8 mouse cellular contexts compared by ENCODE assay signal in genomic region chr9:86449581-86449980, GRCm38 (mm10). TPM values are rescaled to one million over a fixed set of nuclear protein-coding genes. Genes with fewer than 3 reads are reported as not detected.
DNase-seq lines count a peak whose midpoint lies in the region; ATAC-seq lines count a peak whose summit lies in the region.

No protein-coding gene starts in this region.

- no peak overlapping the region for H3K9ac ChIP-seq in hindbrain, embryonic 12.5 days

- 0 out of 2 replicates have a peak, but pooled peaks cover 6% of the 10 kb centered on the region for H3K4me1 ChIP-seq in hindbrain, embryonic 12.5 days

- peak; percentile 55 for ATAC-seq in hindbrain, embryonic 12.5 days (ENCODE audit: low FRiP score)
- peak; percentile 73 for ATAC-seq in megakaryocyte-erythroid progenitor cell, adult 5-6 weeks (replicated peaks; ENCODE audit: low FRiP score, low TSS enrichment, poor library complexity, severe bottlenecking)

- WGBS in hindbrain, embryonic 12.5 days: 5% methylated on average over 11 of the region's 11 CpGs

- H3K4me2 ChIP-seq in hindbrain, embryonic 12.5 days (replicated peaks): no peak overlapping the region

- no peaks in the 10 kb centered on the region for H3K9me3 ChIP-seq in hindbrain, embryonic 12.5 days (replicated peaks)

- peak; percentile 70 for DNase-seq in R1 (ENCODE audit: low read depth, low spot score)
- DNase-seq in cerebellum, adult 9-11 months: peak; percentile 75
- DNase-seq in frontal cortex, adult 2 months (ENCODE audit: extremely low spot score in 1 of 2, low spot score in 1 of 2): peak; percentile 33 to 91
- DNase-seq in layer of hippocampus, postnatal 36 days: peak; percentile 73 to 74
- DNase-seq in right cerebral cortex, postnatal 10 days (ENCODE audit: low spot score in 2 of 2): peak; percentile 83 to 88
- DNase-seq in urinary bladder, postnatal 25 days (ENCODE audit: low spot score): peak; percentile 83

- H3K27ac ChIP-seq in hindbrain, embryonic 12.5 days: no peak overlapping the region

- no peak overlapping the region for H3K4me3 ChIP-seq in hindbrain, embryonic 12.5 days

- 0 out of 2 replicates have a peak, but pooled peaks cover 3% of the 10 kb centered on the region for H3K36me3 ChIP-seq in hindbrain, embryonic 12.5 days

- H3K27me3 ChIP-seq in hindbrain, embryonic 12.5 days: no peaks in the 10 kb centered on the region; the same call in 1 of the 2 replicates

RNA-seq across cellular contexts. Expression of gene Ube2cbp, which starts 15.2 kb away (rescaled TPM):
- 1.8 and 2.7 TPM in 2 replicates for polyA plus RNA-seq in frontal cortex, adult 2 months (2012; rRNA removed)
- polyA plus RNA-seq in hindbrain, embryonic 12.5 days (2016; fragmentation: Nextera tagmentation; extraction: Ambion mirVana): 6.4 and 8.0 TPM in 2 replicates
- total RNA-seq in layer of hippocampus, postnatal 36 days (2021): 1 to 10 TPM; 3.7 to 4.7 TPM
- 6.2 and 9.8 TPM in 2 replicates for total RNA-seq in megakaryocyte-erythroid progenitor cell, adult 5-6 weeks (2014; fragmentation: Nextera tagmentation)
- 5.0 and 5.9 TPM in 2 replicates for total RNA-seq in megakaryocyte-erythroid progenitor cell, adult 5-6 weeks (2017)

RNA-seq across cellular contexts. Expression of gene Dop1a, which starts 17.4 kb away (rescaled TPM):
- polyA plus RNA-seq in frontal cortex, adult 2 months (2012; rRNA removed): 38.1 and 45.3 TPM in 2 replicates
- polyA plus RNA-seq in hindbrain, embryonic 12.5 days (2016; fragmentation: Nextera tagmentation; extraction: Ambion mirVana): 23.8 and 24.8 TPM in 2 replicates
- total RNA-seq in layer of hippocampus, postnatal 36 days (2021): 10 to 100 TPM; 57.1 to 64.0 TPM
- total RNA-seq in megakaryocyte-erythroid progenitor cell, adult 5-6 weeks (2014; fragmentation: Nextera tagmentation): 39.6 and 54.6 TPM in 2 replicates
- total RNA-seq in megakaryocyte-erythroid progenitor cell, adult 5-6 weeks (2017): 24.3 and 29.9 TPM in 2 replicates
